Mouse (Mus musculus) kidney, adult 8-10 months (tissue): Measurements from ENCODE around the gene Psmb3.
A peak's percentile ranks its signal among the peaks of the same experiment; 100 is the strongest.
"Not testable (repeated sequence)": the region's sequence is repeated elsewhere in the genome, so short reads cannot be mapped to it uniquely, and the experiment has no call there.

ENCODE experiments used
- DNase-seq, 2 experiments: peaks; one replicate each; pipeline ENCODE4 v3.0.0; 2022

Psmb3 gene

GRCm38 (mm10) chr11:97703039-97703826 is at the start of gene Psmb3:
Gene Psmb3, plus strand, starts transcription at chr11:97703399.
- peak; percentile 100 for DNase-seq

- no peak for DNase-seq
These were observed 49.0 kb upstream of the Psmb3 start for GRCm38 (mm10) chr11:97654210-97654609.

DNA sequence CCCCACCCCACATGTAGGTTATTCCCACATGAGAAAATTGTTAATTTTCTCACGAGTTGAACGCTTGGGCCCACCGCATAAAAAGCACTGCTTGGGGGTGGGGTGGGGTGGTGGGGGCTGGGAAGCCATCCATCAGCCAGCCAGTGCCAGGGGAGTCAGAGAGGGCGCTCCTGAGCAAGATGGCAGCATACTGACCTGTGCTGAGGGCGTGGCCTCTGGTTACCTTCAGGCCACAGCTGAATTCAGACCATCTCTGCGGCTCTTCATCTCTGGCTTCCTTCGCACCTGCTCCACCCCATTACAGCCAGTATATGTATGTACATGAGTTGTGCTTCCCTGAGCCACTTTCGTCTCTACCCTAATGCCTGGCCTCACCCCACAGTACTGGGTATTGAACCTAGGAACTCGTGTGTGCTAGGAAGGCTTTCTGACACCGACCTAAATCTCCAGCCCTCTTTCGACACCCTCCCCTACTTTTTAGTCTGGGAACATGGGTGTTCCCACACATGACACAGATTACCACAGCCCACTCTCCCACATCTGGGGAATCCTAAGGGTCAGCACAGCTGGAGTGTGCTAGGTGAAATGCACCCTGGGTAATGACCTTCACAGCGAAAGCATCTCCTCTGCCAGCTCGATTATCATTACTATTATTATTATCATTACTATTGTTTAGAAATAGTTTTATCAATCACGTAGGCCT is 46.8 kb upstream of the Psmb3 start:
- no peak for DNase-seq

- no peak for DNase-seq
These were observed 45.8 kb upstream of the Psmb3 start for GRCm38 (mm10) chr11:97657184-97657945.

- not testable (repeated sequence) for DNase-seq
These were observed 45.2 kb upstream of the Psmb3 start for GRCm38 (mm10) chr11:97657967-97658366.

GRCm38 (mm10) chr11:97658751-97659266 is 44.4 kb upstream of the Psmb3 start:
- DNase-seq = no peak

DNA sequence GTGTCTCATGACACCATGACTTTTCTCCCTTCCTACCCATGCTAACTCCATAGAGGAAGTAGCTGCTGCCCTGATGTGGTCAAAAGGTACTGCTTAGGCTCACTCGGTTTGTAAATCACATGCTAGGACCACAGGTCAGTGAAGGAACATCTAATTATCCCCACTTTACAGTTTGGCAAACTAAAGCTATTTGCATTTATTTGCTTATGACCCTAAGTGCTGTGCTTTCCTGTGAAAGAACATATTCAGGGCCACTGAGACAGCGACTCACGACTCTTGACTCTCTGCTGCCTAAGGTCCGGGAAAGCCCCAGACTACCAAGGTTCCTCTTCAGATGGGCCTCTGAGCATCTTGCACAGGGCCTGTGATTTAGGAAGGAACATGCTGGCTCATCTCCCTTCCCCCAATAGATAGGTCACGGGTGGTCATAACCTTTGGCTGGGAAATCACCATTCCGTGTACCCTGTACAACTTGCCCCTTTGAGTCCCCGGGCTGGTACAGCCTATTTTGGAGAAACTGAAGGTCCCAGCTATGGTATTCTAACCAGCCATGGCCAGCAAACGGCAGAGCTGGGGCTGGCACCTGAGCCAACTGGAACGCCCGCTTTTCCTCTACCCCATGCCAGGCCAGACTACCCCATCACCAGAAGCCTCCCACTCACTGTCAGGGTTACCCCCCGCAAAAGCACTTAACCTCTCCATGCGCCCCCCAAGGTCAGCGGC is 43.8 kb upstream of the Psmb3 start:
- DNase-seq = no peak

- peak; percentile 68 to 73 for DNase-seq
These were observed 43.0 kb upstream of the Psmb3 start for GRCm38 (mm10) chr11:97659990-97660714.

DNA sequence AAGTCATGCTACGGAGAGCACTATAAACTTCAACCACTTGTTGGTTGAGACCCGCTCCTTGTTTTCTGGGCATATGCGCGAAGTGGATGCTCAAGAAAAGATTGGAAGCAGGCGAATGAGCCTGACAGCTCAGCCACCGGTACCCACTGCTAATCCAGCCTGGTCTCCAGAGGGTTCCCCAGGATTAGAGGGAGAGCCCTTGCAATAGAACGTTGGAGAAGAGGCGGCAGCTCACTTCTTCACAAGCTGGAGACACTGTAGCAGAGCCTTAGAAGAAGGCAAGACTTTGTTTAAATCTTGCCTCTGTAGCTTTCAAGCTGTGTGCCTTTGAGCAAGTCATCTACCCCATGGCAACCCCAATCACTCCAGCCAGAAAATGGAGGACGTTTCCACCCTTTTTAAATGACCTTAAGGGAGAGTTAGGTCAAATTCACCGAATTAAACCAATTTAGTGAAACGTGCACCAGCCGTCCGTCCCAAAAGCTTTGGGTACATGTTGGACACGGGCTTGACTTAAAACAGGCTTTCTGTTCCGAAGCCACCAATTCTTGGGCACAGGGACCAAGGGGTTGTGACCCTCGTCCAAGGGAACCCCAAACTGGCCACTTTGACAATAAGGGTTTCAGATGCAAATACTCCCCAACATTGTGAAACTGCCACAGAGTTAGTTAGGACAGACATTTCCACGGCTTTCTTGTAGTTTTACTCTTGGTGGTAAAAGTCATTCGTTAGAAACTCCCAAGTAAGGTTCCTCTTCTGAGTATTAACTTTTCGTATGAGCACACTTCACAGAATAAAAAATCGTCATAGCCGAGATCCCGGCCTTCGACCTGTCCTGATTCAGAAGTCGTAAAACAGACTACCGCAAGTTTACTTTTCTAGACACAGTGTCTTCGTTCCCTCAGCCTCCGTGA is 42.2 kb upstream of the Psmb3 start:
- DNase-seq = peak in 1 of 2 experiments; percentile 35

DNA sequence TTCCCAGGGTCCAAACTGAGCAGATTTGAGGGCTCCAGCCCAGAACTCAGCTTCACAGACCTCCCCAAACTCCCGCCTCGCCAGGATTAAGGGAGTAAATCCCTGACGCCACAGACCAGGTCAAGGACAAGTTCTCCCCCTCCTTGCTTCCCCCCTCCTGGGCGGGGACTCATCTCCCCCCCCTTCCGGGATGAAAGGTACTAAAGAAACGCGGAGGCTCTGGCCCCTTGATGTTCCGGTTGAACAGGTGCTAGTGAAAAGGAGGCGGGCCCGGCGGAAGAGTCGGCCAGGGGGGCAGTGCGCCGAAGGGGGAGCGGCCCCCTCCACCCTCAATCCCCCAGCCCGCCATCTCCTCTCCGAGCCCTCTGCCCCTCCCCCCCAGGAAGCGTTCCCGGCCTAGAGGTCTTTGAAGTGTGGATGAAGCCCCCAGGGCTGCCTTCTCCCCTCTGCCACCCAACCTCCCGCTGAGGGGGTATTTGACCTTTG is 41.5 kb upstream of the Psmb3 start:
- peak; percentile 90 to 92 for DNase-seq

- peak; percentile 73 to 75 for DNase-seq
These were observed 40.8 kb upstream of the Psmb3 start for GRCm38 (mm10) chr11:97662207-97662892.

GRCm38 (mm10) chr11:97662893-97663527 is 40.2 kb upstream of the Psmb3 start, which contains the start of gene Mllt6:
Gene Mllt6, plus strand, starts transcription at chr11:97663414.
- peak; percentile 68 to 76 for DNase-seq

GRCm38 (mm10) chr11:97663528-97664338 is 39.5 kb upstream of the Psmb3 start:
- peak; percentile 50 to 51 for DNase-seq

DNA sequence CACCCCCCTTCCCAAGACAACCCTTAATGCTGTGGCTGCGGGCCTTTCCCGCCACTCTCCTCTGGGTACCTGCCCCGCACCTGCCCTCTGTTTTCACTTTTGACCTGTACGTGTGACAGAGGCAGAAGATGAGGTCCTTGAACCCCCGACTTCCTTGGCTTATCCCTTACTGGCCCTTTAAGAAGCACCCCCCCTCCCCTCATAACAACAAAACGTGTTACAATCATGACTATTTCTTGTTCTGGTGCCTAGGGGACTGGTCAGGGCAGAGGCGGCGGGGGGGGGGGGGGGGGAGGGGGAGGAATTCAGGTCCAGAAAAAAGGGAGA is 38.9 kb upstream of the Psmb3 start:
- DNase-seq = no peak

DNA sequence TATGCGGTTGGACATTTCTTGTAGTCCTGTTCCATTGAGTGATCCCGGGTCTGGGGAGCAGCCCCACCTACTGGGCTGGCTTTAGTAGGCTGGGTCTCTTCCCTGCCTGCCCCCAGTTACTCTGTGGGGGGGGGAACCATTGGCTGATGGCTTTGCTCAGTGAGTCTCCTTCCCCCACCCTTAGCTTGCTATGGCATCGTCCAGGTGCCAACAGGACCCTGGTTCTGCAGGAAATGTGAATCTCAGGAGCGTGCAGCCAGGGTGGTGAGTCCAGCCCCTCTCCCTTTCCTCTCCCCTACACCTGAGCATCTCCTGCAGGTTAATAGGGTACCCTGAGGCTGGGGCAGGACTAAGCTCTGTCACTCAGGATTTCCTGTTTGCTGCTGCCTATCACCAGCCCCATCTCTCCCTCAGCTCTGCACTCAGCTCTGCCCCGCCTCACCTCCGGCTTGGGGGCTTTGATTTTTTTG is 38.4 kb upstream of the Psmb3 start:
- no peak for DNase-seq

DNA sequence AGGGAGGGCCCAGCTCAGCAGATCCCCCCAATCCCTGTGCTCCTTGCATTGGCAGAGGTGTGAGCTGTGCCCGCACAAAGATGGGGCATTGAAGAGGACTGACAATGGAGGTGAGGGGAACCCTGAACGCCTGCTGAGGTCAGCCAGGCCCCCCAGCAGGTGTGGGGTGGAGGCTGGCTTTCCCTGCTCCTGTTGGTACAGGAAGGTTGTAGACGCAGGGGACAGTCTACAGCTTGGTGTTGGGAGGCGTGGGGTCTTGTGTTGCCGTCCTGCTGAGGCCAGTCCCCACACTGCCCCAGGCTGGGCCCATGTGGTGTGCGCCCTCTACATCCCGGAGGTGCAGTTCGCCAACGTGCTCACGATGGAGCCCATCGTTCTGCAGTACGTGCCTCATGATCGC is 37.8 kb upstream of the Psmb3 start:
- DNase-seq = no peak

- no peak for DNase-seq
These were observed 37.0 kb upstream of the Psmb3 start for GRCm38 (mm10) chr11:97666221-97666620.

DNA sequence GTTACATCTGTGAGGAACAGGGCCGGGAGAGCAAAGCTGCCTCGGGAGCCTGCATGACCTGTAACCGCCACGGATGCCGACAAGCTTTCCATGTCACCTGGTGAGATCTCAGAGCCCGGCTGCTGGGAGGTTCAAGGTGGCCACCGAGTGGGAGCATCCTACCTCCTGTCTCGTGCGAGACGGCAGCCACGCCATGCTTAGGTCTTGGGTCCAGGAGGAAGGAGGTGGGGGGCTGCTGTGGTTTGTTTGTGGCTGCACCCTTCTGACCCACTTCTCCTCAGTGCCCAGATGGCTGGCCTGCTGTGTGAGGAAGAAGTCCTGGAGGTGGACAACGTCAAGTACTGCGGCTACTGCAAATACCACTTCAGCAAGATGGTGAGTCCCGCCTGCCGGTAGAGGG is 36.4 kb upstream of the Psmb3 start:
- DNase-seq = no peak
